Mouse (Mus musculus): ENCODE data around the gene Fignl1. TPM values are rescaled to one million over a fixed set of nuclear protein-coding genes. Genes with fewer than 3 reads are reported as not detected.

Fignl1 gene
- 3.1 to 5.2 TPM (median 3.9 TPM) in 4 replicates for total RNA-seq (2023)

DNA sequence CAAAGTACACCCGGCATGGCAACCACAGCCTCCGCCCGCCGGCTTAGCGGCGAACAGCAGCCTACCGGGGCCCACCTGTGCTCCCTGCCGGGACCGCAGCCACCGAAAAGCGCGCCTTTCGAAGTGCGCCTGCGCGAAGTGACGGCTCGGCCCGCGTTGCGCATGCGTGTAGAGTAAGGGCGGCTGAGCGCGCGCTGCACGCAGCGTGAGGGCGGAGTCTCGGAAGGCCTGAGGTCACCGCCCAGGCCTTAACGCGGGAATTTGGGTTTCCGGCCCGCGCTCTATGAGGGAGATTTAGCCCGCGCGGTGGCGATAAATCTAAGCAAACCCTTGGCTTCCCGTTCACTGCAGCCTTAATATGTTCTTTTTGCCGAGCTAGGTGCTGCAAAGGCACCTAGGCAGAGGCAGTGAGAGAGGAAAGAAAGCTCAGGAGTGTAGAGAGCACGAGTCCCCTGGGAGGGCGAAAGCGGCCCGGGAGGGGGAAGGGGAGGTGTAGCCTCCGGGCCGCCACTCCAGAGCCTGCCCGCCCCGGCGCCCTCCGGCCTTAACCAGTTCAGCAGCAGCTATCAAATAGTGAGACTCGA is at the start of gene Fignl1:
Gene Fignl1 (minus strand): TSS at position 143 of the 584 bp plus-strand sequence.

Other genes starting within 250 kb of the Fignl1 start
- gene 4930512M02Rik, start 181.1 kb downstream of the Fignl1 start, total RNA-seq (2023) = not detected in 4 replicates
- 330 to 364 TPM (median 352 TPM) in 4 replicates for gene Ikzf1, start 124.0 kb downstream of the Fignl1 start, total RNA-seq (2023)
- 0.39 TPM in 1 of 4 replicates, not detected in the others for gene Ddc, start 89.2 kb upstream of the Fignl1 start, total RNA-seq (2023)
- gene Grb10, start 229.7 kb upstream of the Fignl1 start, total RNA-seq (2023) = 0.50 TPM in 1 of 4 replicates, not detected in the others